ENCODE assay signal across 7 mouse cellular contexts in genomic region chr1:167802510-167803271, GRCm38 (mm10).
DNase-seq lines count a peak whose midpoint lies in the region; ATAC-seq lines count a peak whose summit lies in the region.

No protein-coding gene starts in this region.

- peak overlapping the region; percentile 61 for H3K4me2 ChIP-seq in neural tube, embryonic 11.5 days (ENCODE audit: low read depth)

- peaks cover 46% of the 10 kb centered on the region for H3K27me3 ChIP-seq in megakaryocyte, embryonic 14.5 days (replicated peaks)
- peaks cover 69% of the 10 kb centered on the region for H3K27me3 ChIP-seq in embryonic facial prominence, embryonic 10.5 days (replicated peaks; ENCODE audit: low read depth, poor library complexity, severe bottlenecking)
- 0 out of 2 replicates have a peak, but pooled peaks cover 3% of the 10 kb centered on the region for H3K27me3 ChIP-seq in neural tube, embryonic 11.5 days (ENCODE audit: control insufficient read depth, insufficient read depth, low read length)

- peak; percentile 67 for DNase-seq in embryonic facial prominence, embryonic 10.5 days (ENCODE audit: low spot score)
- peak; percentile 10 to 14 for DNase-seq in heart, postnatal 14 days
- DNase-seq in left cerebral cortex, postnatal 14 days (ENCODE audit: low spot score in 2 of 2): peak; percentile 50 to 64
- peak; percentile 74 for DNase-seq in neural tube, embryonic 11.5 days (ENCODE audit: low spot score)
- no peak for DNase-seq in urinary bladder, postnatal 4 days (ENCODE audit: low spot score in 2 of 2)

- peak overlapping the region; percentile 5 for H3K9ac ChIP-seq in neural tube, embryonic 11.5 days (ENCODE audit: low read length)

- peak overlapping the region; percentile 75 for H3K27ac ChIP-seq in embryonic facial prominence, embryonic 10.5 days (replicated peaks)
- H3K27ac ChIP-seq in neural tube, embryonic 11.5 days (ENCODE audit: low read depth, low read length): peak overlapping the region; percentile 77

- peak overlapping the region; percentile 78 for H3K4me3 ChIP-seq in megakaryocyte, embryonic 14.5 days (replicated peaks)
- peak overlapping the region; percentile 64 for H3K4me3 ChIP-seq in embryonic facial prominence, embryonic 10.5 days
- peak overlapping the region; percentile 50 for H3K4me3 ChIP-seq in neural tube, embryonic 11.5 days (ENCODE audit: low read depth, low read length)

- H3K9me3 ChIP-seq in megakaryocyte, embryonic 14.5 days: no peaks in the 10 kb centered on the region
- H3K9me3 ChIP-seq in embryonic facial prominence, embryonic 10.5 days: no peaks in the 10 kb centered on the region
- H3K9me3 ChIP-seq in neural tube, embryonic 11.5 days (ENCODE audit: control insufficient read depth, low read length): no peaks in the 10 kb centered on the region

- WGBS in embryonic facial prominence, embryonic 10.5 days: under 1% methylated on average over 59 of the region's 59 CpGs
- WGBS in neural tube, embryonic 11.5 days: under 1% methylated on average over 55 of the region's 59 CpGs

- intact Hi-C loops in heart, postnatal 14 days (cut with DNase I): no loop called here
- intact Hi-C loops in left cerebral cortex, postnatal 14 days (cut with DNase I): no loop called here

- no peak for ATAC-seq in megakaryocyte, adult 5-6 weeks (ENCODE audit: poor library complexity, severe bottlenecking)
- ATAC-seq in neural tube, embryonic 11.5 days (ENCODE audit: insufficient read depth, low FRiP score, low TSS enrichment): peak; percentile 84

- H3K36me3 ChIP-seq in megakaryocyte, embryonic 14.5 days (replicated peaks; ENCODE audit: low read length): no peaks in the 10 kb centered on the region
- H3K36me3 ChIP-seq in embryonic facial prominence, embryonic 10.5 days (replicated peaks): no peaks in the 10 kb centered on the region
- H3K36me3 ChIP-seq in neural tube, embryonic 11.5 days (ENCODE audit: control insufficient read depth, insufficient read depth, low read length): no peaks in the 10 kb centered on the region

- H3K4me1 ChIP-seq in megakaryocyte, embryonic 14.5 days: 0 out of 2 replicates have a peak, but pooled peaks cover 3% of the 10 kb centered on the region
- peaks cover 35% of the 10 kb centered on the region for H3K4me1 ChIP-seq in embryonic facial prominence, embryonic 10.5 days
- H3K4me1 ChIP-seq in neural tube, embryonic 11.5 days (ENCODE audit: control insufficient read depth, insufficient read depth, low read length): no peaks in the 10 kb centered on the region

Comparison
In these comparisons a context has a peak if more than half of its experiments do, and no peak if none do; other contexts are left out.
1. DNase-seq: peak in embryonic facial prominence, embryonic 10.5 days (single experiment), heart, postnatal 14 days (2 of 2), left cerebral cortex, postnatal 14 days (2 of 2) and neural tube, embryonic 11.5 days (single experiment); none in urinary bladder, postnatal 4 days (0 of 2).
2. Peak in every context shown above with its lines, with median percentiles within 50 percentile points of each other: H3K4me3 ChIP-seq.